15 mouse cellular contexts compared by ENCODE assay signal in genomic region chr5:37047206-37047915, GRCm38 (mm10). TPM values are rescaled to one million over a fixed set of nuclear protein-coding genes. Genes with fewer than 3 reads are reported as not detected.
A peak's percentile ranks its signal among the peaks of the same experiment; 100 is the strongest.
DNase-seq lines count a peak whose midpoint lies in the region; ATAC-seq and TF ChIP-seq lines count a peak whose summit lies in the region.
"Had no signal": no experiment of that assay in that cellular context is flagged by ENCODE, and none has a peak within 500 bp of the region (broad histone marks: within the 10 kb centered on the region; RNA-seq: fewer than 3 reads in every experiment).

No protein-coding gene starts in this region.

- no peak overlapping the region for H3K4me3 ChIP-seq in forebrain, postnatal 0 days (ENCODE audit: low read depth, low read length)
- no peak overlapping the region for H3K4me3 ChIP-seq in forebrain, embryonic 12.5 days (replicated peaks)
- H3K4me3 ChIP-seq in intestine, embryonic 15.5 days (replicated peaks), result no peak overlapping the region
- H3K4me3 ChIP-seq: erythroblast, embryonic 14.5 days; left cerebral cortex, adult 2 months; liver, embryonic 15.5 days had no signal

- DNase-seq in forebrain, postnatal 0 days, result no peak
- DNase-seq in CD8-positive naive resting alpha-beta T cell, adult 2 months (ENCODE audit: low read depth in 2 of 2, low spot score in 2 of 2), result peak; percentile 45 to 47
- peak; percentile 75 to 85 for DNase-seq in thymus, adult 18-20 months
- no peak for DNase-seq in left cerebral cortex, postnatal 10 days (ENCODE audit: extremely low spot score in 1 of 2, low spot score in 2 of 2)
- no peak for DNase-seq in left cerebral cortex, adult 18-20 months (ENCODE audit: low spot score in 2 of 2)
- DNase-seq: gastrocnemius, postnatal 36 days had no signal

- intact Hi-C loops in left cerebral cortex, postnatal 10 days (cut with DNase I), result no loop called here

- ATAC-seq in forebrain, postnatal 0 days, result no peak
- ATAC-seq in forebrain, embryonic 12.5 days (ENCODE audit: low FRiP score), result no peak
- no peak for ATAC-seq in intestine, embryonic 15.5 days
- ATAC-seq in erythroid progenitor cell, adult 5-6 weeks (replicated peaks; ENCODE audit: low FRiP score, poor library complexity, severe bottlenecking), result no peak

- H3K27ac ChIP-seq in forebrain, postnatal 0 days (ENCODE audit: low read depth, low read length), result peak overlapping the region; percentile 74
- no peak overlapping the region for H3K27ac ChIP-seq in forebrain, embryonic 12.5 days
- peak overlapping the region; percentile 57; the same call in 1 of the 2 replicates for H3K27ac ChIP-seq in intestine, embryonic 15.5 days
- H3K27ac ChIP-seq: kidney, postnatal 0 days; left cerebral cortex, adult 2 months; liver, embryonic 15.5 days had no signal

- H3K4me1 ChIP-seq in forebrain, postnatal 0 days (ENCODE audit: insufficient read depth), result peaks cover 12% of the 10 kb centered on the region; the same call in 1 of the 2 replicates
- 0 out of 2 replicates have a peak, but pooled peaks cover 4% of the 10 kb centered on the region for H3K4me1 ChIP-seq in forebrain, embryonic 12.5 days
- H3K4me1 ChIP-seq in intestine, embryonic 15.5 days (replicated peaks), result 0 out of 2 replicates have a peak, but pooled peaks cover 2% of the 10 kb centered on the region

- no peaks in the 10 kb centered on the region for H3K36me3 ChIP-seq in forebrain, postnatal 0 days (ENCODE audit: insufficient read depth)
- H3K36me3 ChIP-seq in forebrain, embryonic 12.5 days (replicated peaks), result no peaks in the 10 kb centered on the region
- H3K36me3 ChIP-seq in intestine, embryonic 15.5 days, result no peaks in the 10 kb centered on the region
- H3K36me3 ChIP-seq: liver, embryonic 15.5 days had no signal

- no peak overlapping the region for H3K9ac ChIP-seq in forebrain, postnatal 0 days
- no peak overlapping the region for H3K9ac ChIP-seq in forebrain, embryonic 12.5 days
- no peak overlapping the region for H3K9ac ChIP-seq in intestine, embryonic 15.5 days
- H3K9ac ChIP-seq: liver, embryonic 15.5 days had no signal

- WGBS in forebrain, postnatal 0 days, result 67% methylated on average over 17 of the region's 17 CpGs
- 65% methylated on average over 17 of the region's 17 CpGs for WGBS in forebrain, embryonic 12.5 days
- WGBS in intestine, embryonic 15.5 days, result 52% methylated on average over 17 of the region's 17 CpGs

- no peaks in the 10 kb centered on the region for H3K27me3 ChIP-seq in forebrain, postnatal 0 days (ENCODE audit: insufficient read depth, low read length)
- no peaks in the 10 kb centered on the region for H3K27me3 ChIP-seq in forebrain, embryonic 12.5 days
- no peaks in the 10 kb centered on the region for H3K27me3 ChIP-seq in intestine, embryonic 15.5 days (replicated peaks)
- H3K27me3 ChIP-seq: liver, embryonic 15.5 days had no signal

- H3K9me3 ChIP-seq in forebrain, postnatal 0 days (ENCODE audit: low read length), result no peaks in the 10 kb centered on the region
- H3K9me3 ChIP-seq in forebrain, embryonic 12.5 days, result no peaks in the 10 kb centered on the region
- H3K9me3 ChIP-seq in intestine, embryonic 15.5 days, result no peaks in the 10 kb centered on the region
- H3K9me3 ChIP-seq: liver, embryonic 15.5 days had no signal

- H3K4me2 ChIP-seq in forebrain, postnatal 0 days (ENCODE audit: low read depth), result no peak overlapping the region
- H3K4me2 ChIP-seq in forebrain, embryonic 12.5 days, result no peak overlapping the region
- H3K4me2 ChIP-seq in intestine, embryonic 15.5 days (replicated peaks), result no peak overlapping the region
- H3K4me2 ChIP-seq: liver, embryonic 15.5 days had no signal

- TF ChIP-seq CTCF in forebrain, postnatal 0 days (IDR thresholded peaks at IDR 0.05; ENCODE audit: low read depth), result no peak

RNA-seq across cellular contexts. Expression of gene Gm1043, which starts 37.8 kb away (rescaled TPM):
- total RNA-seq in forebrain, postnatal 0 days (2014; rRNA removed), result 22.1 and 26.4 TPM in 2 replicates
- polyA plus RNA-seq in forebrain, postnatal 0 days (2015; fragmentation: Nextera tagmentation; extraction: Ambion mirVana), result 1.1 and 1.4 TPM in 2 replicates
- 0.29 and 0.31 TPM in 2 replicates for polyA plus RNA-seq in forebrain, embryonic 12.5 days (2016; fragmentation: Nextera tagmentation; extraction: Ambion mirVana)
- polyA plus RNA-seq in intestine, embryonic 15.5 days (2015; fragmentation: Nextera tagmentation; extraction: Ambion mirVana), result 0.01 and 0.05 TPM in 2 replicates
- total RNA-seq in left cerebral cortex, postnatal 10 days (2021), result 10 to 100 TPM; 22.5 to 25.5 TPM
- 1.7 TPM in 1 of 2 replicates, not detected in the other for total RNA-seq in erythroid progenitor cell, adult 5-6 weeks (2015; ENCODE audit: low replicate concordance)
- total RNA-seq in erythroid progenitor cell, adult 5-6 weeks (2017; ENCODE audit: low replicate concordance), result 0.08 and 0.77 TPM in 2 replicates
- total RNA-seq in left cerebral cortex, adult 18-20 months (2021), result 10 to 100 TPM; 34.0 to 35.9 TPM
- total RNA-seq: gastrocnemius, postnatal 36 days; heart, postnatal 25 days had no signal
- polyA plus RNA-seq: C2C12; erythroblast, embryonic 14.5 days; kidney, postnatal 0 days; liver, embryonic 15.5 days had no signal

RNA-seq across cellular contexts. Expression of gene Wfs1, which starts 58.4 kb away (rescaled TPM):
- 9.6 and 12.9 TPM in 2 replicates for total RNA-seq in forebrain, postnatal 0 days (2014; rRNA removed)
- polyA plus RNA-seq in forebrain, postnatal 0 days (2015; fragmentation: Nextera tagmentation; extraction: Ambion mirVana), result 10.3 and 16.9 TPM in 2 replicates
- polyA plus RNA-seq in forebrain, embryonic 12.5 days (2016; fragmentation: Nextera tagmentation; extraction: Ambion mirVana), result 7.8 and 7.9 TPM in 2 replicates
- polyA plus RNA-seq in intestine, embryonic 15.5 days (2015; fragmentation: Nextera tagmentation; extraction: Ambion mirVana), result 12.1 and 14.6 TPM in 2 replicates
- total RNA-seq in left cerebral cortex, postnatal 10 days (2021), result 10 to 100 TPM; 81.9 to 85.0 TPM
- total RNA-seq in erythroid progenitor cell, adult 5-6 weeks (2015; ENCODE audit: low replicate concordance), result 0.72 TPM in 1 of 2 replicates, not detected in the other
- 0.13 and 3.5 TPM in 2 replicates for total RNA-seq in erythroid progenitor cell, adult 5-6 weeks (2017; ENCODE audit: low replicate concordance)
- total RNA-seq in left cerebral cortex, adult 18-20 months (2021), result 100 to 1,000 TPM; 136 to 137 TPM

Comparison
In these comparisons a context has a peak if more than half of its experiments do, and no peak if none do; other contexts are left out.
1. DNase-seq: peak in CD8-positive naive resting alpha-beta T cell, adult 2 months (2 of 2) and thymus, adult 18-20 months (2 of 2); none in forebrain, postnatal 0 days (single experiment), left cerebral cortex, postnatal 10 days (0 of 2) and left cerebral cortex, adult 18-20 months (0 of 2).